Mouse (Mus musculus) thymus, adult 2 months (tissue): Measurements from ENCODE around the gene 1600014C23Rik. TPM values are rescaled to one million over a fixed set of nuclear protein-coding genes. Genes with fewer than 3 reads are reported as not detected.

Experiments
- DNase-seq: peaks from one replicate; pipeline ENCODE4 v3.0.0; 2021
- H3K27ac ChIP-seq: fragments of 200-500 bp; 2 replicates; pipeline ENCODE4 v1.5.1; 2012; ENCODE audit warnings: low read length, control low read depth; ENCODE audit not compliant: control insufficient read depth, insufficient read depth
- H3K27me3 ChIP-seq: fragments of 200-500 bp; 2 replicates; pipeline ENCODE4 v1.6.1; 2012; ENCODE audit warnings: mild to moderate bottlenecking, low read length, moderate library complexity, mixed read lengths; ENCODE audit not compliant: control insufficient read depth, insufficient read depth
- H3K36me3 ChIP-seq: fragments of 200-500 bp; 2 replicates; pipeline ENCODE4 v1.6.1; 2012; ENCODE audit warnings: mild to moderate bottlenecking, low read length, moderate library complexity; ENCODE audit not compliant: control insufficient read depth, insufficient read depth
- H3K4me1 ChIP-seq: fragments of 200-500 bp; replicated peaks from 2 replicates; pipeline ENCODE4 v1.6.1; 2012; ENCODE audit warnings: low read length; ENCODE audit not compliant: control insufficient read depth, insufficient read depth
- H3K4me3 ChIP-seq: fragments of 200-500 bp; 2 replicates; pipeline ENCODE4 v1.5.1; 2012; ENCODE audit warnings: mild to moderate bottlenecking, low read length, control low read depth, moderate library complexity; ENCODE audit not compliant: control insufficient read depth, insufficient read depth
- CTCF ChIP-seq: fragments of 200-500 bp; IDR thresholded peaks from 2 replicates; pipeline ENCODE4 v1.5.1; 2012; ENCODE audit warnings: mild to moderate bottlenecking, control low read depth, low read length, moderate library complexity, borderline replicate concordance; ENCODE audit not compliant: control insufficient read depth, poor library complexity, insufficient read depth; ENCODE audit errors: extremely low read depth
- POLR2A ChIP-seq: fragments of 200-500 bp; IDR thresholded peaks from 2 replicates; pipeline ENCODE4 v1.6.1; 2012; ENCODE audit warnings: mild to moderate bottlenecking, low read length, control low read depth, moderate library complexity; ENCODE audit not compliant: control insufficient read depth, poor library complexity, insufficient read depth; ENCODE audit errors: extremely low read depth
- WGBS: fragments of 180-500 bp; shearing (Covaris S2); methylation state at CpG from one replicate; pipeline ENCODE4 v1.1.7; 2018; 5-methylcytosine and 5-hydroxymethylcytosine counted together
- polyA plus RNA-seq: library from polyadenylated mRNA; depleted of rRNA; stranded (reverse); fragments of >200 nt; gene quantifications from 2 replicates; pipeline ENCODE4 v1.2.3, GENCODE M21; 2012

1600014C23Rik gene
- polyA plus RNA-seq, 1 experiment, result not detected

DNA sequence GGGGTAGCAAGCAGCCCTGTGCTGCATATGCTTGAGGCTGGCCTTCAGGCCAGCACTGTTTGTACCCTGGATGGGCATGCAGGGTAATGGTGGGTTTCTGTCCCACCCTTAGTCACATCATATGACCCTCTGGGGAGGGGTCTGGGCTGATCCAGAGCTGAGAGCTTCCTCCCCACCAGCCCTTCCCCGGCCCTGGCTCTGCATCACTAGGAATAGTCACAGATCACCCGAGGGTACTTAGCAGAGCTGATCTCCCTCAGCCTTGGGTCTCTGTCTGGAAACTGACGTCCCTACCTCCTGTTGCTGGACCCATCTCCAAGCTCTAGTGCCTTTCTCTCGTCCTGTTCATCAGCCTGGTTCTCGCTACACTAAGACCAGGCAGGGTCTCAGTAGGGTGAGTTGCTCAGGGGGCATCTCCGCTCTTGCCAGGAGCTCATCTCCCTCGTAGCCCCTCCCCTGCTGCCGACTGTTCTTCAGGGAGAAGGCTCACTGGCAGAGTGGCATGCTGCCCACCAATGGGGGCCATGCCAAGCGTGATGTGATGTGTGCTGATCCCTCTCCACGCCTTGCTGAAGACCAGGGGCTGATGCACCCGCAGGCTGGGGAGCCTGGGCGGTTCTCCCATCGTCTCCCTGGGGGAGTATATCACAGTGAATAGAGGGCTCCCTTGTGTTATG is 20.7 kb upstream of the 1600014C23Rik start:
- H3K27me3 ChIP-seq, result no peaks in the 10 kb centered on the region
- no peak for DNase-seq
- H3K4me1 ChIP-seq, result no peaks in the 10 kb centered on the region
- no peak overlapping the region for H3K4me3 ChIP-seq
- no peak for TF ChIP-seq POLR2A
- TF ChIP-seq CTCF, result no peak
- no peaks in the 10 kb centered on the region for H3K36me3 ChIP-seq
- H3K27ac ChIP-seq, result no peak overlapping the region
- WGBS, result 94% methylated on average over 13 of the region's 13 CpGs

DNA sequence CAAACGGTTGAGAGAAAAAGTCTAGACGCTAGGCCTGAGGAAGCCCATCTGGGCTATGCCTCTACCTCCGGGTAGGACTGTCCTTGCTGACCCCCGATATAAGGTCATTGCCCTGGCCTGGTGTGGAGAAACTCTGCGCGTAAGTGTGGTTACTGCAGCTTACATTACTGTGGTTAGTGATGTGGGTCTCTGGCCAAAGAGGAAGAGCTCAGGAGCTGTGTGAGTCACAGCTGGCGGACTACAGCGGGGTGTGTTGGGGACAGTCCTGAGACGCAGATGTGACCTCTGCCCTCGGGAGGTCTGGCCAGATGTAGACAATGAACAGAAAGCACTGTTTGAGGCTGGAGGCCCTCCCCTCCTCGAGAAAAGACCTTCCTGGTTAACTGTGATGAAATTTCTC is 19.0 kb upstream of the 1600014C23Rik start:
- Histone ChIP-seq H3K27me3 (no peaks in the 10 kb centered on the region), H3K27ac (no peak overlapping the region), H3K36me3 (no peaks in the 10 kb centered on the region), H3K4me1 (no peaks in the 10 kb centered on the region), H3K4me3 (no peak overlapping the region)
- DNase-seq, result no peak
- TF ChIP-seq POLR2A (no peak), CTCF (no peak)
- 24% methylated on average over 11 of the region's 11 CpGs for WGBS

DNA sequence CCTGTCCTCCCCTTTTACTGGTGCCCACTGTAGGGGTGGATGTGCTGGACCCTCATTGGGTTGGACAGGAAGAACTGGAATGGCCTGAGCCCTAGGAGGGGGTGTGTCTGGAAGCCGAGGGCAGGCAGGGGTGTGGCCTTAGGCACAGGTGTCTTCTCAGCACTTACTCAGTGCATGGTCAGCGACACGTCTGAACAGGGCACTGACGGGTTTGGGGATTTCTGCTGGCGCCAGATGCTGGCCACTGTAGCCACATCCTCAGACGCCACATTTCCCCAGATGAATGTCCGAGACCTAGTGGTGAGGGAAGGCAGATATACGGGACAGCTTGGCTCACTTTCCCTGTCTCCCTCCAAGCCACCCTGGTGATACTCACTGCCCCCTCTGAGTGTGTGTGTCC is 18.4 kb upstream of the 1600014C23Rik start:
- no peak overlapping the region for H3K27ac ChIP-seq
- 61% methylated on average over 8 of the region's 8 CpGs for WGBS
- no peak for TF ChIP-seq CTCF
- TF ChIP-seq POLR2A, result no peak
- no peaks in the 10 kb centered on the region for H3K36me3 ChIP-seq
- H3K4me1 ChIP-seq, result 0 out of 2 replicates have a peak, but pooled peaks cover under 1% of the 10 kb centered on the region
- DNase-seq, result no peak
- H3K27me3 ChIP-seq, result no peaks in the 10 kb centered on the region
- H3K4me3 ChIP-seq, result no peak overlapping the region

DNA sequence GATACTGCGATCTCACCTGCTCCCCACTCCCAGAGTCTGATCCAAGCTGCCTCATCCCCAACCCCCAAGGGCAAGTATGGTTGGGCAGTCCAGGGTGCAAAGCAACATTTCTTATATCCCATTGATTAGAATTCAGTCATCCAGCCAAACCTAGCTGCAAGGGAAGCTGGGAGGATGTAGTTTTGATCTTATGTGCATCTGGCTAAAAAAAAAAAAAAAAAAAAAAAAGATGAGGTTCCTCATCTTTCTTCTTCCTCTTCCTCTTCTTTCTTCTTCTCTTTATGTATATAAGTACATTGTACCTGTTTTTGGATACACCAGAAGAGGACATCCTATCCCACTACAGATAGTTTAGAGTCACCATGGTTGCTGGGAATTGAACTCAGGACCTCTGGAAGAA is 17.7 kb upstream of the 1600014C23Rik start:
- Histone ChIP-seq H3K4me3 (no peak overlapping the region), H3K27me3 (no peaks in the 10 kb centered on the region), H3K36me3 (no peaks in the 10 kb centered on the region), H3K27ac (no peak overlapping the region), H3K4me1 (peaks cover 6% of the 10 kb centered on the region)
- WGBS, result 100% methylated on average over 1 of the region's 1 CpGs
- DNase-seq, result no peak
- no peak for TF ChIP-seq CTCF

DNA sequence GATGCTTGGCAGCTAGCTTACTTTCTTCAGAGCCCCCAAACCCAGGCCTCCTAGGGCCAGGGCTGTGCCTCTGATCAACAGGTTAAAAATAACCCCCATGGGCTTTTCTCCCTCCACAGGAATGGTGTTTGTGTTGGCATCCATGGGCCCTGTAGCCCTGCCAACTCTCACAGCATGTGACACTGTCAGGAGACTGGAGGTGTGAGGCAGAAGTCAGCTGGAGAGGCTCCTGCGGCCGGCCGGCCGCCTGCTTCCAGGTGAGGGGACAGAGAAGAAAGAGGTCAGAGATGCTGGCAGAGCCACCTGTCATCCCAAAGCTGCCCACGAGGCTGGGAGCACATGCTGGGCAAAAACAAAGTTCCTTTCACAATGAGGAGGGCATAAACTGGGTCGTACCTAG is 15.5 kb upstream of the 1600014C23Rik start:
- no peaks in the 10 kb centered on the region for H3K36me3 ChIP-seq
- no peak overlapping the region for H3K27ac ChIP-seq
- no peaks in the 10 kb centered on the region for H3K27me3 ChIP-seq
- H3K4me3 ChIP-seq, result no peak overlapping the region
- TF ChIP-seq POLR2A (no peak), CTCF (no peak)
- DNase-seq, result no peak
- WGBS, result 85% methylated on average over 6 of the region's 6 CpGs
- H3K4me1 ChIP-seq, result peaks cover 6% of the 10 kb centered on the region

DNA sequence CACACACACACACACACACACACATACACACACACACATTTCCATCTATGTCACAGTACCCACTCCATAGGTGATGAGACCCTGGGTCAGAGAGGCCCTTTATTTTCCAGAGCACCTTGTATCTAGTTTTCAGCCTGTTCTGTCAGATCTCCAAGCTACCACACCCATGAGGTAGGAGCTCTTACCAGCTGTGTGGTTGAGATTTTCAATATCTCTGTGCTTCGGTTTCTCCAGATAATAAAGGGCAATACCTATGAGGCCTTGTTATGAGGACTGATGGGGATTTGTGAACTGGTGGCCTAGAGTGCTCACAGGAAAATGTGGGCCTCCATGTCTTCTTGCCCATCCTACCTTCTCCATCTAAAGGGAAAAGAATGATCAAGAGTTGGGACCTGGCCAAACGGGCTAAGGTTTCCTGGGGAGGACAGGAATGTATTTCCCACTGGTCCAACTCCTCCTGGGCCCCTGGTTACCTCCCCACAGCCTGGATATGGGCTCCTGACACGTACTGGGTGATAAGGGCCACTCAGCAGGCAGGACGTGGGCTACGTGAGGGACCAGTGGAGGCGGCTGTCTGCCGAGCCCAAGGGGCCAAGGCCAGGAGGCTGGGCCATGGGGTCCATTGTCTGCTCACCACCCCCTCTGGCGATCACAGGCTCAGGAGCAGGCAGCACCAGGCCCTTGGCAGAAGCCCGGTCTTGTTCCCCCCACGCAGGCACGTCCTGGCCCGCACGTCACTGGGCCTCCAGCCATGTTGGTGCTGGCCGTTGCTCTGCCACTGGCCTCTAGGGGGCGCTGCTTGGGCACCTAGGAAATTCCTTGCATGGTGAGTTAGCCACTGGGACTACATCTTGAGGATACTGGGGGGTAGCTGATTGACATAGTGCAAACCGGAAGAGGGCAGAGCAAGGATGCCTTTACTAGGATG is 14.5 kb upstream of the 1600014C23Rik start:
- Histone ChIP-seq H3K4me3 (no peak overlapping the region), H3K4me1 (peaks cover 6% of the 10 kb centered on the region), H3K27me3 (no peaks in the 10 kb centered on the region), H3K36me3 (no peaks in the 10 kb centered on the region), H3K27ac (no peak overlapping the region)
- WGBS, result 87% methylated on average over 16 of the region's 16 CpGs
- TF ChIP-seq POLR2A, result no peak
- TF ChIP-seq CTCF, result peak; percentile 76; the same call in 1 of the 2 replicates
- no peak for DNase-seq
